Mouse (Mus musculus) neural tube, embryonic 15.5 days (tissue): ENCODE measurements around the gene Map1b. TPM values are rescaled to one million over a fixed set of nuclear protein-coding genes. Genes with fewer than 3 reads are reported as not detected.

Source experiments
- ATAC-seq: fragments of 200-750 bp; cut with Nextera tagmentation; 2 replicates; pipeline ENCODE4 v1.8.0; 2017; ENCODE audit warnings: mild to moderate bottlenecking, moderate TSS enrichment, moderate library complexity; ENCODE audit not compliant: low FRiP score
- H3K27ac ChIP-seq: fragments of 300-500 bp; sonication (generic); replicated peaks from 2 replicates; pipeline ENCODE4 v1.5.1; 2015; ENCODE audit warnings: mild to moderate bottlenecking, inconsistent platforms
- H3K27me3 ChIP-seq: fragments of 300-500 bp; sonication (generic); replicated peaks from 2 replicates; pipeline ENCODE4 v1.6.1; 2015; ENCODE audit warnings: inconsistent platforms
- H3K36me3 ChIP-seq: fragments of 300-500 bp; sonication (generic); 2 replicates; pipeline ENCODE4 v1.6.1; 2015; ENCODE audit warnings: inconsistent platforms
- H3K4me1 ChIP-seq: fragments of 300-500 bp; sonication (generic); 2 replicates; pipeline ENCODE4 v1.6.1; 2015; ENCODE audit warnings: inconsistent platforms
- H3K4me2 ChIP-seq: fragments of 300-500 bp; sonication (generic); 2 replicates; pipeline ENCODE4 v1.6.1; 2015; ENCODE audit warnings: inconsistent platforms, mild to moderate bottlenecking, moderate library complexity
- H3K4me3 ChIP-seq: fragments of 300-500 bp; sonication (generic); replicated peaks from 2 replicates; pipeline ENCODE4 v1.5.1; 2015; ENCODE audit warnings: mild to moderate bottlenecking, inconsistent platforms
- H3K9ac ChIP-seq: fragments of 300-500 bp; sonication (generic); replicated peaks from 2 replicates; pipeline ENCODE4 v1.6.1; 2015; ENCODE audit warnings: mild to moderate bottlenecking, inconsistent platforms
- H3K9me3 ChIP-seq: fragments of 300-500 bp; sonication (generic); replicated peaks from 2 replicates; pipeline ENCODE4 v1.6.1; 2016; ENCODE audit warnings: inconsistent platforms
- WGBS: fragments of 180-500 bp; shearing (Covaris S2); methylation state at CpG from one replicate; pipeline ENCODE4 v1.1.7; 2015; ENCODE audit warnings: mixed read lengths; 5-methylcytosine and 5-hydroxymethylcytosine counted together
- polyA plus RNA-seq: library from polyadenylated mRNA; unstranded; fragments of >200 nt; fragmentation: Nextera tagmentation; extraction: Ambion mirVana; gene quantifications from 2 replicates; pipeline ENCODE4 v1.2.1, GENCODE M21; 2015

The Map1b gene
- polyA plus RNA-seq, 1 experiment from 2014 or later, result 1,697 TPM

DNA sequence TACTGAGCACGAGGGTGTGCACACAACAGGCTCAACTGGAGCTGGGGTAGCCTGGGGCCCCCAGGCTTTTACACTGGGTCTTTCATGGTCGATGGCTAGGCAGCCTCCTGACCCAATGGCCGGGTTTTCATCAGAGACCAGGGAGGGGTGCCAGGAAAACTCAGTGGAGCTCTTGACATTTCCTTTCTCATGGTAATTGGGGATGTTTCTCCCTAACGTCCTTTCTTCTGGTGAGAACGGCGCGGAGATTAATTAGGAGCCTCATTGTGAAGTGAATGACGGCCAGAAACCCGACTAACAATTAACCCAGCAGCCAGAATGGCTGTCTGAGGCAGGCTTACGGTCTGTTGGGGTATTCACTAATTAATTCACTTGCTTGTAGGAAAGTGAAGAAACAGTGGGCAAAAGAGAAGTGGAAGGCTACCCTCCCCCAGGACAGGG lies 71.9 kb downstream of the Map1b start:
- WGBS, result 5% methylated on average over 10 of the region's 10 CpGs
- ATAC-seq, result peak; percentile 70
- no peak overlapping the region for H3K9ac ChIP-seq

DNA sequence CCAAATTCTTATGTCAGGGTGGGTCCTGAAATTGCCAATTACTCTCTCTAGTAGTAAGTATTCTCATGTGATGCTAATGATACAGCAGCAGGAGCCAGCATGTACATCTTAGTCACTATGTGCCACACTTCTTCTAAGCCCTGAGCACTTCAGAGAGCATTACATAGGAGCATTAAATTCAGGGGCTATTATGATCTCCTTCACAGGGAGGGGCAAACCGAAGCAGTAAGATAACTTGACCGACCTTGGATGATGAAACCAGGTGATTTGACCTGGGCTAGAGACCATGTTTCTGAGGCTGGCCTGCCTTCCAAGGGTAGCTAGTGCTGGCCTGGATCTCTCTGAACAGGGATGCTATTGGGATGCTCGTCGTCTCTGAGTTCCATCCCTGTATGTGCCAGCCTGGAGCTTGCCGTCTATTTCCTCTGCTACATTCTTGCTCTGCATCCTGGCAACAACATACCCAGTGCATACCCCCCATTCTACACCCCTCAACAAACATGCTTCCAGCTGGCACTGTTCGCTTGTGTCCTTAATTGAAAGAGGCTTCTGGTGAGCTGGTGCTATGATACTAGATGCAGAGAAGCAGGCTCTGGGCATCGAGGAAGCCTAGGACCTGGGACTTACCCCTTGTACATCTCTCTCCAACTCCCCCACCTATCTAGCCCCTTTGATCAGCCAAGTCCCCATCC lies 72.7 kb downstream of the Map1b start:
- WGBS, result 18% methylated on average over 7 of the region's 7 CpGs
- H3K4me1 ChIP-seq, result peaks cover 67% of the 10 kb centered on the region

More for the DNA sequence above, 71.9 kb downstream of the Map1b start:
- Histone ChIP-seq H3K4me1 (peaks cover 73% of the 10 kb centered on the region), H3K9me3 (no peaks in the 10 kb centered on the region), H3K4me3 (no peak overlapping the region), H3K27ac (peak overlapping the region; percentile 75), H3K27me3 (no peaks in the 10 kb centered on the region), H3K4me2 (peak overlapping the region; percentile 33), H3K36me3 (peaks cover 34% of the 10 kb centered on the region)

DNA sequence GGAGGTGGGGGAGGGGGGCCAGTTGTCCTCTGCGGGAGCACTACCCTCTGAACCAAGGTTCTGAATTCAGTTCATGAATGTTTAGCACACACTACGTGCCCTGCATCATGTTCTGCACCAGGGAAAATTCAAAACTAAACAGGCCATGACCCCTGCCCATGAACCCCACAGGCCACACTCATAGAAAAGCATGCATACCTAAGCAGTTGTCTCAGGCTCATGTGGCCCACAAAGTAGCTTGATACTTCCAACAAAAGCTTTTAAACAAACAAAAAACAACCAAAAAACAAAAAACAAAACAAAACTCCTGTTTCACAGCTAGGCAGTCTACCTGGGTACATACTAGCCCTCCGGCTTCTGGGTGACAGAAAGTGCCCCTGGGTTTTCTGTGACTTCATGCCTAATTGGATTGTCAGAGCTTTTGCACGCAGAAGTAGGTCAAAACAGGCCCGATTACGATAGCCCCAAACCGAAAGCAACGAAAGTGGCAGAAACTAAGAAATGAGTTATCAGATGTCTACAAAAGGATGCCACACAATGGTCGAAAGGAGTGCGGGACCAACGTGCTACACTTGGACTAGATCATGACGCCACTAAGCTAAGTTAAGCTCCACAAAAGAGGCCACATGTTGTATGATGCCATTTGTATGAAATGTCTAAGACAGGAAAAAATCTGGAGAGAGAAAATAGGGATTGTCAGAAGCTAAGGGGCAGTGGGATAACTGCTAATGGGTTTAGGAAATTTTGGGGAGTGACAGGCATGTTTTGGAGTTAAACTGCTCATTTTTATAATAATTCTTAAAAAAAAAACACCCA lies 73.7 kb downstream of the Map1b start:
- WGBS, result 24% methylated on average over 12 of the region's 12 CpGs
- Histone ChIP-seq H3K36me3 (peaks cover 49% of the 10 kb centered on the region), H3K4me2 (no peak overlapping the region), H3K4me3 (no peak overlapping the region), H3K9me3 (no peaks in the 10 kb centered on the region), H3K4me1 (peaks cover 59% of the 10 kb centered on the region), H3K27me3 (no peaks in the 10 kb centered on the region), H3K27ac (peak overlapping the region; percentile 42; the same call in 1 of the 2 replicates), H3K9ac (no peak overlapping the region)
- no peak for ATAC-seq

More for the DNA sequence above, 72.7 kb downstream of the Map1b start:
- peak overlapping the region; percentile 75 for H3K27ac ChIP-seq
- H3K27me3 ChIP-seq, result no peaks in the 10 kb centered on the region
- H3K9me3 ChIP-seq, result no peaks in the 10 kb centered on the region
- peak overlapping the region; percentile 33 for H3K4me2 ChIP-seq
- H3K9ac ChIP-seq, result no peak overlapping the region
- ATAC-seq, result peak; percentile 62
- peaks cover 41% of the 10 kb centered on the region for H3K36me3 ChIP-seq
- H3K4me3 ChIP-seq, result no peak overlapping the region

DNA sequence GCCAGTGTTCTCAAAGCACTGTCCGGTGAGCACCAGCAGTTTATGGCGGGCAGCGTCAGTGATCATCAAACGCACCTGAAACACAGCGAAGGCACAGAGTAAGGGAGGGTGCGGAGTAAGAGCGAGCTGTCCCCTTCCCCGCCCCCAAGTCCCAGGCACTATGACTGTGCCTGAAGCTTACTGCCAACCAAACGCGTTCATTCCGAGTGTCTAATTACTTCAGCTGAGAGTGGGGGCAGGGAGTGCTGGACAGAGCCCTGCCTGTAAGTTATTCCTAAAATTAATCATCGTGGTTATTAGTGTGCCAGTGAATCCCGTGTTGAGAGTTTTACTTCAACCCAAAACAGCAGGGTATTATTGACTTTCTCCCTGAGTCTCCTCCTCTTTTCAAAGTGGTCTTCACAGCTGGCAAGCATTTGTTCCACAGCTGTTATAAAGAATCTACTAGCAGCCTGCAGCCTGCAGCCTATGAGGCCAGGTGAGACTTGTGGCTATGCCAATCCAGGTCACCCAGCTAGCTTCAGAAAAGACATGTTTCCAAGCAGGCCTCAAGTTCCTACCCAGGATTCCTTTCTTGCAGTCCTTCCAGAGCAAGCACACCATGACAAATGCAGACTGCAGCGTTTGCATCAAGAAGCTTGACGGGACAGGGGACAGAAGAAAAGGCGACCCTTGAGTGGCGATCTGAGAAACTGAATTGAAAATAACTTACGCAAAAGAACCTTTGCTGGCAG lies 74.5 kb downstream of the Map1b start:
- Histone ChIP-seq H3K4me3 (no peak overlapping the region), H3K27me3 (no peaks in the 10 kb centered on the region), H3K36me3 (peaks cover 56% of the 10 kb centered on the region), H3K4me1 (peaks cover 51% of the 10 kb centered on the region), H3K4me2 (no peak overlapping the region), H3K9me3 (no peaks in the 10 kb centered on the region), H3K9ac (no peak overlapping the region), H3K27ac (no peak overlapping the region; the same call in 1 of the 2 replicates)
- WGBS, result 41% methylated on average over 18 of the region's 18 CpGs
- no peak for ATAC-seq

DNA sequence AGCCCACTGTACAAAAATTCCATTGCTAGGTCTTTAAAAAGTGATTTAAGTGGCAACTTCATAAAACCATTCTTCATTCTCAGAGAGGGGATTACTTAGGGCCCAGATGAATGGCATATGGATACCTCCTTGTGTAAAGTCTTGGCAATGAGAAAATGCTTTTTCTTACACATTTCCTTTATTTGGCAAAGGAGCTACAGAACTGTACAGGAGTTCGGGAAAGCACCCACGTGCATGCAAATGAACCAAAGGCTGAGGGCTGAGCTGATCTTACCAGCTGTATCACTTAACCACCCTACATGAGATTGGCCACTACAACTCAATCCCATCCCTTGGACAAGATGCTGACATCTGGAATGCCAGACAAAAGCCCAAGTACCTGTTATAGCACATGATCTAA lies 76.1 kb downstream of the Map1b start:
- Histone ChIP-seq H3K9me3 (no peaks in the 10 kb centered on the region), H3K4me3 (no peak overlapping the region), H3K4me1 (peaks cover 39% of the 10 kb centered on the region), H3K4me2 (no peak overlapping the region), H3K9ac (no peak overlapping the region), H3K27me3 (no peaks in the 10 kb centered on the region), H3K27ac (no peak overlapping the region), H3K36me3 (peaks cover 66% of the 10 kb centered on the region)
- no peak for ATAC-seq
- 88% methylated on average over 2 of the region's 2 CpGs for WGBS

DNA sequence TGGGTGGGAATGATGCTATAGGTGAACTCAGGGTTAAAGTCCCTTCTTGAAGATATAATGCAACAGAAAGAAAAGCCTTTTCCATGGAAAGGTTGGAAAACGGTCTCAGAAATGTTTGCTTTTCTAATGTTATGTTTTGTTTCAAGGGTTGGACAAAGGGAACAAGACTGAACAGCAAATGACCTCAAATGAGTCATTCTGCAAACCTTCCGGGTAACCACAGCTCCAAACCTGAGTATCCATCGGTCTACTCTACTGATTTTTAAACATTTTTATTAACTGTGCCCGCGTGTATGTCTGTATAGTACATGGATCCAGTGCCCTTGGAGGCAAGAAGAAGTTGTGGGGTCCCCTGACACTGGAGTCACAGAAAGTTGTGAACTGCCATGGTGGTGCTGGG lies 77.0 kb downstream of the Map1b start:
- Histone ChIP-seq H3K27me3 (no peaks in the 10 kb centered on the region), H3K27ac (no peak overlapping the region), H3K4me1 (peaks cover 30% of the 10 kb centered on the region), H3K9ac (no peak overlapping the region), H3K4me2 (no peak overlapping the region), H3K9me3 (no peaks in the 10 kb centered on the region), H3K36me3 (peaks cover 75% of the 10 kb centered on the region), H3K4me3 (no peak overlapping the region)
- WGBS, result 94% methylated on average over 5 of the region's 5 CpGs
- no peak for ATAC-seq

DNA sequence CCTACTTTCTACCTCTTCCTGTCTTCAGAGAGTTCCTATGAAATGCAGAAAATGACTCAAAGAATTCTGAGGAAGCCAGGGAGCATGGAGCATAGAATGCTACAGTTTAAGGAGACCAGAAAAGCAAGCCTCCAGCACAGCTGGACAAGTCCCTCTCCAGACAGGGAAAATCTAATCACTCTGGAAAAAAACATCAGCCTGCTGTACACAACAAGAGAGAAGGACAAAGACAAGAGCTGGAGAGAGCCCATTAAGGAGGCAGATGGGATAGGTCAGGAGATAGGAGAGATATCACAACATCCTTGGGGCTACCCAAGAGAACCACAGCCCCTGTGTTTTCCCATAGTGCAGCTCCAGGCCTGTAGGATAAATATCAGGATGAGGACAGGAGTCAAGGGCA lies 79.3 kb downstream of the Map1b start:
- ATAC-seq, result no peak
- Histone ChIP-seq H3K9me3 (no peaks in the 10 kb centered on the region), H3K27ac (no peak overlapping the region), H3K36me3 (peaks cover 90% of the 10 kb centered on the region), H3K4me1 (peaks cover 8% of the 10 kb centered on the region), H3K4me2 (no peak overlapping the region), H3K9ac (no peak overlapping the region), H3K4me3 (no peak overlapping the region), H3K27me3 (no peaks in the 10 kb centered on the region)

DNA sequence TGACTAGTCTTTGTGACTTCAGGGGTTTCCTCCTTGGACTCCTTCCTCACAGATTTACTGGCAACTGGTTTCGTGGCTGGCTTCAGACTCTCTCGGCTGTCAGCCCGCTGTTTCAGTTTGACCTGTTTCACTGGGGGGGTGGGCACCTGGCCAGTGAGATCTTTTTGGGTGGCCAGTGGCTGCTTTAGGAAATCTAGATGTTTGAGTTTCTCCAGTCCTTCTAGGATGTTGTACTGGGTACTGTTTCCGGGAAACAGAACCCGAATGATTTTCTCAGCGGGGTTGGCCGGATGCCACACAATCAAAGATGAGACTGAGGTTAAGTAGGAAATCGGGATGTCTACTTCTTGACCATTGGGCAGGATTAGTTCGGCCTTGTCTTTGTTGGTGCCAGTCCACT lies 81.8 kb downstream of the Map1b start:
- 92% methylated on average over 9 of the region's 9 CpGs for WGBS
- H3K27ac ChIP-seq, result no peak overlapping the region
- no peaks in the 10 kb centered on the region for H3K27me3 ChIP-seq

DNA sequence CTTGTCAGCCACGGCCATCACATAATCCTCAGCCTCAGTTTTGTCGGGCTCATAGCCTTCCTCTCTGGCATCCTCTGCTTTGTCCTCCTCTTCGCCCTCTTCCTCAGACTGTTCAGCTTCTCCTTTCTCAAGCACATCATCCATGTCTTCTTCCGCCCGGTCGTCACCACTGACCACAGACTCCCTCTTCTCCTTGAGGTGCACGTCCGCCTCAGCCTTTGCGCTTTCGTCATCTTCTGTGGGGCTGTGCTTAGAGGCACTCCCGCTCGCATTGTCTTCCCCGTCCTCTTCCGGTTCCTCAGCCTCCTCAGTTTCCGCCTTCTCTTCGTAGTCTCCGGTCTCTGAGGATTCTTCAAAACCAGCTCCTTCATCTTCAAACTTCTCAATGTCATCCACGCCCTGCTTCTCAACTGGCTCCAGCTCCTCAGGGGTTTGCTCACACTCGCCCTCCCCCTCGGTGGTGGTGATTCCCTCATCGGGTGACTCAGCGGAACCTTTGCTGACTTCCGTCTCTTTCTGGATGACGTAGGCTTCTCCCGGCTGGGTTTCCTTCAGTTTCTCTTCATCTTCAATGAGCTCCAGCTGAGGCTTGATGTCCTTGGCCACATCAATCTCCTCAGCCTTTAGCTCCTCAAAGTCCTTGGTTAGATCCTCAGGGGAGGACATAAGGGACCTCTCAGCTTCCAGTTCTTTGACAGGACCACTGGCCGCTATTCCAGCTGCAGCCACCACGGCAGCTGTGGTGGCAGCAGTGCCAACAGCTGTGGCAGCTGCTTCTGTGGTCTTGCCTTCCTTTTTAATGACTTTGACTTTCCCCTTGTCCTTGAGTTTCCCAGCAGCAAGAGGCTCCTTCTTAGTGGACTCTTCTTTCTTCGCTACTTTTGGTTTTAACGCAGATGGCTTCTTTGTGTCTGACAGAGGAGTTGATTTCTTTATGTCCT lies 83.0 kb downstream of the Map1b start:
- H3K9me3 ChIP-seq, result no peaks in the 10 kb centered on the region
- no peak overlapping the region for H3K9ac ChIP-seq
- peaks cover 91% of the 10 kb centered on the region for H3K36me3 ChIP-seq
- no peak overlapping the region for H3K27ac ChIP-seq
- WGBS, result 96% methylated on average over 29 of the region's 29 CpGs
- H3K4me3 ChIP-seq, result no peak overlapping the region
- no peak overlapping the region for H3K4me2 ChIP-seq
- no peaks in the 10 kb centered on the region for H3K27me3 ChIP-seq
- no peak for ATAC-seq
- H3K4me1 ChIP-seq, result no peaks in the 10 kb centered on the region

More for the DNA sequence above, 81.8 kb downstream of the Map1b start:
- no peak for ATAC-seq
- H3K4me1 ChIP-seq, result no peaks in the 10 kb centered on the region
- no peaks in the 10 kb centered on the region for H3K9me3 ChIP-seq
- no peak overlapping the region for H3K4me3 ChIP-seq
- H3K4me2 ChIP-seq, result no peak overlapping the region
- H3K9ac ChIP-seq, result no peak overlapping the region
- H3K36me3 ChIP-seq, result peaks cover 90% of the 10 kb centered on the region

DNA sequence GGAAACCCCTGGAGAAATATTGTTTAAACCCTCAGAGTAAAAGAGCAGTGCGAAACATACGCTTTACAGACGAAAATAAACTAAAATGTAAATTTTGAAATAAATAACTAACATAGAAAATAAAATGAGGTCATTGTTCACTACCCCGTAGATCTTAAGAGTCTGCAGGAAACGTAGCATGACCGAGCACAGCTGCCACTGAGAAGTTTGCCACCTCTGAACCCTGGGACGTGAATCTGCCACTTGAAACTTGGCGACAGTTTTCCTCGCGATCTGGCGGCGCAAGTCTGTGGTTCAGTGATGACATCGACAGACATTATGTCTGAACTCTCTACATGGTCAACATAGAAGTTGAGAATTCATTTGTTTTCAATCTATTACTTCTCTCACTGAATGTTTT lies 92.8 kb downstream of the Map1b start:
- H3K4me3 ChIP-seq, result no peak overlapping the region
- no peak overlapping the region for H3K4me2 ChIP-seq
- no peaks in the 10 kb centered on the region for H3K9me3 ChIP-seq
- H3K27ac ChIP-seq, result no peak overlapping the region
- H3K9ac ChIP-seq, result no peak overlapping the region
- H3K27me3 ChIP-seq, result no peaks in the 10 kb centered on the region
- peaks cover 59% of the 10 kb centered on the region for H3K36me3 ChIP-seq
- WGBS, result 59% methylated on average over 13 of the region's 13 CpGs
- no peak for ATAC-seq
- H3K4me1 ChIP-seq, result no peaks in the 10 kb centered on the region

DNA sequence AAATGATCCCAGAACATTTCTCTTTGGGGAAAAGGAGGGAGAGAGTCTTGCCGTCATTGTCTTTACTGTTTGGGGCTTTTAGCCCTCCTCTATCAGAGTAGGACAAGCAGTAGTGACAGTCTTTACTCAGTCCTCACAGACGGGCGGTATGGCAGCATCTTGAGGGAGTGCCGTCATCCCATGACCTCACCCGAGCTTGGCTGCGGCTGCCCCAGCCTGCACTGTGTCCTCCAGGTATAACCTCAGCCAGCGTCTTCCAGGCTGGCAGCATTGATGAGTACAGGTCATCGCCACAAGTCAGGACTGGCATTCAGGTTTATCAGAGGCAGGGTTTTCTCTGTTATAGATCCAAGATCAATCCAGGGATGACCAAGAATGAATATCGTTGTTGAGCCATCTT lies 99.7 kb downstream of the Map1b start:
- WGBS, result 89% methylated on average over 9 of the region's 9 CpGs
- no peak overlapping the region for H3K4me3 ChIP-seq
- ATAC-seq, result no peak
- peaks cover 19% of the 10 kb centered on the region for H3K36me3 ChIP-seq
- H3K9ac ChIP-seq, result no peak overlapping the region
- no peaks in the 10 kb centered on the region for H3K27me3 ChIP-seq
- no peak overlapping the region for H3K27ac ChIP-seq
- no peak overlapping the region for H3K4me2 ChIP-seq
- H3K9me3 ChIP-seq, result no peaks in the 10 kb centered on the region
- peaks cover 16% of the 10 kb centered on the region for H3K4me1 ChIP-seq
